Mouse (Mus musculus) ES-Bruce4 (cell line): ENCODE data around the gene Ifnar2. TPM values are rescaled to one million over a fixed set of nuclear protein-coding genes. Genes with fewer than 3 reads are reported as not detected.

Experiments
- H3K27ac ChIP-seq: 2 replicates; pipeline ENCODE4 v1.5.1; 2012; ENCODE audit warnings: low read length, inconsistent platforms; ENCODE audit not compliant: insufficient read depth
- H3K27me3 ChIP-seq: 2 replicates; pipeline ENCODE4 v1.6.1; 2012; ENCODE audit warnings: mild to moderate bottlenecking, low read length, inconsistent platforms; ENCODE audit not compliant: control insufficient read depth, poor library complexity, insufficient read depth, severe bottlenecking
- H3K36me3 ChIP-seq: 2 replicates; pipeline ENCODE4 v1.6.1; 2012; ENCODE audit warnings: inconsistent platforms, mild to moderate bottlenecking, low read length, moderate library complexity; ENCODE audit not compliant: control insufficient read depth, poor library complexity, insufficient read depth, severe bottlenecking
- H3K4me1 ChIP-seq: one replicate; pipeline ENCODE4 v1.8.1; 2011; ENCODE audit warnings: low read length; ENCODE audit not compliant: control insufficient read depth, insufficient read depth
- H3K4me3 ChIP-seq: 2 replicates; pipeline ENCODE4 v1.5.1; 2011; ENCODE audit warnings: low read depth, mild to moderate bottlenecking, low read length
- H3K9ac ChIP-seq: 2 replicates; pipeline ENCODE4 v1.6.1; 2012; ENCODE audit warnings: low read depth, mild to moderate bottlenecking, inconsistent platforms; ENCODE audit not compliant: poor library complexity, severe bottlenecking
- H3K9me3 ChIP-seq: replicated peaks from 2 replicates; pipeline ENCODE4 v1.6.1; 2012; ENCODE audit warnings: mild to moderate bottlenecking, low read length, inconsistent platforms; ENCODE audit not compliant: control insufficient read depth, poor library complexity, insufficient read depth, severe bottlenecking
- CTCF ChIP-seq: IDR thresholded peaks from one replicate; pipeline ENCODE4 v1.8.1; 2011; ENCODE audit warnings: low read depth, low read length
- EP300 ChIP-seq: IDR thresholded peaks from 2 replicates; pipeline ENCODE4 v1.6.1; 2011; ENCODE audit warnings: low read depth, low read length; ENCODE audit not compliant: insufficient read depth
- POLR2A ChIP-seq: IDR thresholded peaks from one replicate; pipeline ENCODE4 v1.8.1; 2011; ENCODE audit warnings: low read length; ENCODE audit not compliant: insufficient read depth
- polyA plus RNA-seq: library from polyadenylated mRNA; stranded (reverse); fragments of >200 nt; gene quantifications from 2 replicates; pipeline ENCODE4 v1.2.4, GENCODE M21; 2011; ENCODE audit warnings: low read depth; ENCODE audit not compliant: missing spikeins, insufficient read depth, insufficient read length

The Ifnar2 gene
- polyA plus RNA-seq, 1 experiment = 13.4 TPM

DNA sequence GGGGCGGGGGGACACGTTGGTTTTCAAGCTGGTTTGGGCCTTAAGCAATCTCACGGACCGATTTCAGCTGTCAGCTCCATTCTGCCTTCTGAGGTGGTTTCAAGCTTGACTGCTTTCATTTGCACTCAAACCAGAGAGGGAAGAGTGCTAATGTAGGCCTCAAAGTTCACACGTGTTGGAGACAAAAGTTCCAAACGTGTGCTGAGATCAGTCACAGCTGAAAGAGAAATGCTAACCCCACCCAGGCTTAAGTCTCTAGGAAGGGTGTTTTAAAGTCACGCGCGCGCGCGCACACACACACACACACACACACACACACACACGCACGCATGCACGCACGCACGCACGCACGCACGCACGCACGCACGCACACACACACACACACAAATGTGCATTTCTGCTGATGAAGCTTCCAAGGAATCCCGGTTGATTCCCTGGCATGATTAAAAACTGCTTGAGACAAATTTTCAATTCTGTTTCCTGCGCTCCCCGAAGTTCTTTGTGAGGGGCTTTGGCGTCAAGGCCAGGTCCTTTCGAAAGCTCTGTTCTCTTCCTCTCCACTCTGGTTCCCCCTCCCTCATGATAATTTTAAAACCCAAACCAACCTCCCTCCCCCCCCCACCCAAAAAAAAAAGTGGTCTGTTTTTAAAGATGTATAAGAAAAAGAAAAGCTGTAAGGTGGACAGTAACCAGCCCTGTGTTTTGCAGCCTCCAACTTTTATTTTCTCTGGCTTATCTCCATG is 23.8 kb upstream of the Ifnar2 start:
- H3K36me3 ChIP-seq = no peaks in the 10 kb centered on the region
- no peaks in the 10 kb centered on the region for H3K4me1 ChIP-seq
- H3K27ac ChIP-seq = no peak overlapping the region
- H3K27me3 ChIP-seq = no peaks in the 10 kb centered on the region
- no peaks in the 10 kb centered on the region for H3K9me3 ChIP-seq
- H3K4me3 ChIP-seq = no peak overlapping the region
- H3K9ac ChIP-seq = no peak overlapping the region
- TF ChIP-seq EP300 (no peak), POLR2A (no peak), CTCF (no peak)

DNA sequence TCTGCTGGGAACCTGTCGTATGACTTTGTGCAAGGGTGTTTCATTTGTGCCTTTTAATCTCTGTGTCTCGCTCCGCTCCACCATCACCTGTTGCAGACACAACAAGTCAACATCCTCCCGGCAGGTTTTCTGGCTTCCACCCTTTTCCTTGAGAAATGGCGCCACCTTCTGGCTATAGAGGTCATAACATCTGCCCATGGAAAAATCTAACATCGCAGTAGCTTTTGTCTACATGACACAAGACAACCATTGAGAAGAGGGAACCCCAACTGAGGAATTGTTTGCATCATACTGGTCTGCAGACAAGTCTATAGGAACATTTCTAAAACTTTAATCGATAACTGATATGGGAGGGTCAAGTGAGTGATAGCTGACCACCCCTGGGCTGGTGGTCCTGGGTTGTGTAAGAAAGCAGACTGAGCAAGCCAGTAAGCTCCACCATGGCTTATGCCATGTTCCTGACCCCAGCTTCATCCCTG is 20.5 kb upstream of the Ifnar2 start:
- Histone ChIP-seq H3K9ac (no peak overlapping the region), H3K27me3 (no peaks in the 10 kb centered on the region), H3K4me1 (no peaks in the 10 kb centered on the region), H3K4me3 (no peak overlapping the region), H3K9me3 (no peaks in the 10 kb centered on the region), H3K36me3 (no peaks in the 10 kb centered on the region), H3K27ac (no peak overlapping the region)
- peak; percentile 51 for TF ChIP-seq CTCF
- TF ChIP-seq POLR2A = no peak

DNA sequence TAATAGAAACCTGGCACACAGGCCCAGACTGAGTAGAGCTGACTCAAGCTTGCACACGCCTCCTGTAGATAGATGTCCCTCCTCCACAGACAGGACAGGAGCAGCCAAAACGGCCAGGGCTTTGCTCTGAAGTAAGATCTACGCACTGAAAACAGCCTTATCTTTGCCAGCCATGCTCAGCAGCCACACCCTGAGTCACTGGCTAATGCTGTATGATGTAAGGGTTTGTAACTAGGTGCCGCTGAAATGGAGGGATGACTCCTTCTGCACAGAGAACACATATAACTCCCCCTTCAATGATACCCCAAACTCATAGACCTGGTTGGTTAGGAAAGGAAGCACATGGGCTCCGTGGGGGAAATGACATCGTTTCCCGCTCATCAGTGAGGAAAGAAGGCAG is 19.8 kb upstream of the Ifnar2 start:
- Histone ChIP-seq H3K9me3 (no peaks in the 10 kb centered on the region), H3K27me3 (no peaks in the 10 kb centered on the region), H3K36me3 (no peaks in the 10 kb centered on the region), H3K4me1 (no peaks in the 10 kb centered on the region), H3K4me3 (no peak overlapping the region), H3K27ac (no peak overlapping the region), H3K9ac (no peak overlapping the region)
- TF ChIP-seq POLR2A = no peak
- no peak for TF ChIP-seq EP300
- no peak for TF ChIP-seq CTCF

DNA sequence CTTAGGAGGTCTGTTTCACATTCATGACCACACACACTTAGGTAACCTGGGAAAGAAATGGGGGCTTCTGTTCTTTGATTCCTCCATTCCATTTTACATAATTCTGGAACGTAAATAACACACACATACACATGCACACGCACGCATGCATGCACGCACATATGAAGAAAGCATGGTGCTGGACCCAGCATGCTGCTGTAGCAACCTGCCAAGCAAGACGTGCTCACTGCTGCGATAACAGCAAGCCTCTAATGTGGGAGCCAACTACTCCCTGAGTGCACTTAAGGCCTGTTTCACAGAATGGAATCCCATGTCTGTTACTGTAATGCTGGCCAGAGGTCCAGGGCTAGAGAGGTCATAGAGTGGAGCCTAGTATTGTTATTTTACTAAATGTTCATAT is 19.4 kb upstream of the Ifnar2 start:
- no peak for TF ChIP-seq POLR2A
- no peak for TF ChIP-seq EP300
- TF ChIP-seq CTCF = no peak
- no peaks in the 10 kb centered on the region for H3K4me1 ChIP-seq
- H3K9me3 ChIP-seq = no peaks in the 10 kb centered on the region
- no peaks in the 10 kb centered on the region for H3K27me3 ChIP-seq
- no peak overlapping the region for H3K4me3 ChIP-seq
- H3K36me3 ChIP-seq = no peaks in the 10 kb centered on the region
- no peak overlapping the region for H3K9ac ChIP-seq
- H3K27ac ChIP-seq = no peak overlapping the region

DNA sequence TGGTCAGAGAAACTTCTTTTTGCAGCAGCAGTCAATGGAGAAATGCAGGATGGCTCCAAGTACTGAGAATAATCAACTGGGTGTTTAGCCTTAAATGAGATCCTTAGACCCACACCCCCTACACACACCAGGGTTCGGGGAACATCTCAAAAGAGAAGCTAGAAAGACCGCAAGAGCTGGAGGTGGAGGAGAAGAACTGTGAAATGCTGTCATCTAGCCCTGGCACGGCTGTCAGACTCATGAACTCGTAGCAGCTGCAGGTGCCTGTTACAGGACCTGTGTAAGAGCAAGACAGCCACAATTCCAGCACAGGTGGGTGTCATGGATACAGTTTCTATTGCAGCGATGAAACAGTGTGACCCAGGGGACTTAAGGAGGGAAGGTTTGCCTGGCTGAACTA is 18.9 kb upstream of the Ifnar2 start:
- H3K27me3 ChIP-seq = no peaks in the 10 kb centered on the region
- TF ChIP-seq EP300 = no peak
- TF ChIP-seq CTCF = no peak
- TF ChIP-seq POLR2A = no peak
- no peak overlapping the region for H3K9ac ChIP-seq
- H3K36me3 ChIP-seq = no peaks in the 10 kb centered on the region
- H3K9me3 ChIP-seq = no peaks in the 10 kb centered on the region
- H3K27ac ChIP-seq = no peak overlapping the region
- no peaks in the 10 kb centered on the region for H3K4me1 ChIP-seq
- H3K4me3 ChIP-seq = no peak overlapping the region

DNA sequence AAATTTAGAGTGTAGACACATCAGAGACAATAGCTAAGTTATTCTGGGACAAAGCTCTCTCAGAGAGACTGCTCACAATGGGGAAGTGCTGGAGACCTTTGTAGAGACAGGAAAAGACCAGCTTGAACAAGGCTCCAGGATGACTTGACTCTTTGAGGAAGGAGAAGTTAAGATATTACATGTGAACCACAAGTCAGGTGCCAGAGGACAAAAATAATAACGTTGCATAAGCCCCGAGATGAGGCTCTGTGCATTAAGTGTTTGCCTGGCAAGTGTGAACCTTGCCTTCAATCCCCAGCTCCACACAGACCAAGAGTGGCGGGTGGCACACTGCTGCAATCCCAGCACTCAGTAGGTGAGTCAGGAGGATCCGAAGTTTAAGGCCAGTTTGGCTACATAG is 18.0 kb upstream of the Ifnar2 start:
- H3K36me3 ChIP-seq = no peaks in the 10 kb centered on the region
- no peak for TF ChIP-seq CTCF
- TF ChIP-seq EP300 = no peak
- TF ChIP-seq POLR2A = no peak
- no peaks in the 10 kb centered on the region for H3K9me3 ChIP-seq
- H3K4me1 ChIP-seq = no peaks in the 10 kb centered on the region
- H3K9ac ChIP-seq = no peak overlapping the region
- H3K27me3 ChIP-seq = no peaks in the 10 kb centered on the region
- no peak overlapping the region for H3K27ac ChIP-seq
- no peak overlapping the region for H3K4me3 ChIP-seq
